Mouse (Mus musculus) limb, embryonic 11.5 days (tissue): ENCODE data around the gene N4bp3. TPM values are rescaled to one million over a fixed set of nuclear protein-coding genes. Genes with fewer than 3 reads are reported as not detected.

Source experiments
- ATAC-seq: fragments of 200-750 bp; cut with Nextera tagmentation; 2 replicates; pipeline ENCODE4 v1.8.0; 2017; ENCODE audit warnings: low read depth; ENCODE audit not compliant: insufficient number of reproducible peaks, low FRiP score, low TSS enrichment
- DNase-seq: peaks from one replicate; pipeline ENCODE4 v3.0.0-alpha.2; 2015; ENCODE audit warnings: low spot score
- H3K27ac ChIP-seq: fragments of 300-500 bp; sonication (generic); replicated peaks from 2 replicates; pipeline ENCODE4 v1.5.1; 2014; ENCODE audit warnings: low read depth, mild to moderate bottlenecking, low read length
- H3K27me3 ChIP-seq: fragments of 300-500 bp; sonication (generic); 2 replicates; pipeline ENCODE4 v1.6.1; 2014; ENCODE audit warnings: mild to moderate bottlenecking, low read length, mixed read lengths; ENCODE audit not compliant: control insufficient read depth, insufficient read depth
- H3K36me3 ChIP-seq: fragments of 300-500 bp; sonication (generic); 2 replicates; pipeline ENCODE4 v1.6.1; 2014; ENCODE audit warnings: mild to moderate bottlenecking, low read length, moderate library complexity, mixed read lengths; ENCODE audit not compliant: control insufficient read depth, insufficient read depth
- H3K4me1 ChIP-seq: fragments of 300-500 bp; sonication (generic); 2 replicates; pipeline ENCODE4 v1.6.1; 2014; ENCODE audit warnings: low read length, mixed read lengths; ENCODE audit not compliant: control insufficient read depth, insufficient read depth
- H3K4me2 ChIP-seq: fragments of 300-500 bp; sonication (generic); 2 replicates; pipeline ENCODE4 v1.6.1; 2014; ENCODE audit warnings: low read depth, mild to moderate bottlenecking, moderate library complexity; ENCODE audit not compliant: severe bottlenecking
- H3K4me3 ChIP-seq: fragments of 300-500 bp; sonication (generic); 2 replicates; pipeline ENCODE4 v1.5.1; 2014; ENCODE audit warnings: low read depth, low read length
- H3K9ac ChIP-seq: fragments of 300-500 bp; sonication (generic); 2 replicates; pipeline ENCODE4 v1.6.1; 2014; ENCODE audit warnings: mild to moderate bottlenecking, low read length
- H3K9me3 ChIP-seq: fragments of 300-500 bp; sonication (generic); 2 replicates; pipeline ENCODE4 v1.6.1; 2016; ENCODE audit warnings: low read length; ENCODE audit not compliant: control insufficient read depth
- WGBS: fragments of 180-500 bp; shearing (Covaris S2); extraction: QIAGEN DNeasy Blood & Tissue Kit; methylation state at CpG from one replicate; pipeline ENCODE4 v1.1.7; 2014; 5-methylcytosine and 5-hydroxymethylcytosine counted together
- polyA plus RNA-seq: library from polyadenylated mRNA; unstranded; fragments of >200 nt; fragmentation: Nextera tagmentation; extraction: Ambion mirVana; gene quantifications from 2 replicates; pipeline ENCODE4 v1.2.1, GENCODE M21; 2014

N4bp3 gene
- polyA plus RNA-seq, 1 experiment from 2014 or later = 14.3 TPM

DNA sequence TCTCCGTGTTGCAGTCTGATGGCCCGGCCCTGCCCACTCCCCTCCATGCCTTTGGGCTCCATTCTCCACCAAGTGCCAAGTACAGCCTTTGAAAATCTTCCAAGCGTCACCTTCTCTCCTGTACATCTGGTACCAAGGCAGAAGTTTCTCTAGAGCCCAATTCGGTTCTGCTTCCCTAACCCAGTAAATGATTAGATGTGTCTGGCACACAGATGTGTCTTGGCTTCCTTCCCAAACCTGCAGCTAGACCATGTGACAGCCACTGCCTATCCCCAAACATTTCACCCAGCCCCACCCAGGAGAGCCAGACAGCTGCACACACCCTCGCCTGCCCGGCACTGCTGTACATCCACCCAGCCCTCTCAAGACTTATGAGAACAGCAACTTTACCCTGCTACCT lies 8.1 kb upstream of the N4bp3 start:
- no peak overlapping the region for H3K9ac ChIP-seq
- no peak overlapping the region for H3K4me3 ChIP-seq
- no peaks in the 10 kb centered on the region for H3K27me3 ChIP-seq
- no peak overlapping the region for H3K4me2 ChIP-seq
- H3K27ac ChIP-seq = 0 out of 2 replicates have a peak overlapping the region, but pooled peaks have one; percentile 36
- 61% methylated on average over 6 of the region's 6 CpGs for WGBS
- no peaks in the 10 kb centered on the region for H3K9me3 ChIP-seq
- DNase-seq (no peak), ATAC-seq (no peak)
- peaks cover 7% of the 10 kb centered on the region; the same call in 1 of the 2 replicates for H3K4me1 ChIP-seq
- H3K36me3 ChIP-seq = no peaks in the 10 kb centered on the region

DNA sequence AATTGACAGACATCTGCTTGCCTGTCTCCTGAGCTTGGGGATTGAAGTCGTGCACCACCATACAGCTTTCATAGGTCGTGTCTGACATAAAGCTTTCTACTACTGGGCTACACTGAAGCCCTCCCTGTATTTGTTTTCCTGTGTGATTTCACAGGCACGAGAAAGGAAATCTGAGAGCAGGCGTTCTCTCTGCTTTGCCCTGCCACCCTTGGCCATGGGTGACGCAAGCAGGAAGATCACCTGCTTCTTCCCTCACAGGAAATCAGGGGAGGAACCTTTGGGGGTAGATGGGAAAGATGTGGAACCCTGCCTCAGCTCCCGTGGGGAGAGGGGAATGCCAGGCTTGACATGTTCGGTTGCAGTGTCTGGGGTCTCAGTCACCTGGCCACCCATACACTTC lies 7.6 kb upstream of the N4bp3 start:
- 0 out of 2 replicates have a peak overlapping the region, but pooled peaks have one; percentile 36 for H3K27ac ChIP-seq
- ATAC-seq (no peak), DNase-seq (no peak)
- no peak overlapping the region for H3K9ac ChIP-seq
- no peak overlapping the region for H3K4me3 ChIP-seq
- no peak overlapping the region for H3K4me2 ChIP-seq
- H3K36me3 ChIP-seq = no peaks in the 10 kb centered on the region
- H3K9me3 ChIP-seq = no peaks in the 10 kb centered on the region
- WGBS = 60% methylated on average over 7 of the region's 7 CpGs
- no peaks in the 10 kb centered on the region for H3K27me3 ChIP-seq
- H3K4me1 ChIP-seq = peaks cover 7% of the 10 kb centered on the region; the same call in 1 of the 2 replicates

DNA sequence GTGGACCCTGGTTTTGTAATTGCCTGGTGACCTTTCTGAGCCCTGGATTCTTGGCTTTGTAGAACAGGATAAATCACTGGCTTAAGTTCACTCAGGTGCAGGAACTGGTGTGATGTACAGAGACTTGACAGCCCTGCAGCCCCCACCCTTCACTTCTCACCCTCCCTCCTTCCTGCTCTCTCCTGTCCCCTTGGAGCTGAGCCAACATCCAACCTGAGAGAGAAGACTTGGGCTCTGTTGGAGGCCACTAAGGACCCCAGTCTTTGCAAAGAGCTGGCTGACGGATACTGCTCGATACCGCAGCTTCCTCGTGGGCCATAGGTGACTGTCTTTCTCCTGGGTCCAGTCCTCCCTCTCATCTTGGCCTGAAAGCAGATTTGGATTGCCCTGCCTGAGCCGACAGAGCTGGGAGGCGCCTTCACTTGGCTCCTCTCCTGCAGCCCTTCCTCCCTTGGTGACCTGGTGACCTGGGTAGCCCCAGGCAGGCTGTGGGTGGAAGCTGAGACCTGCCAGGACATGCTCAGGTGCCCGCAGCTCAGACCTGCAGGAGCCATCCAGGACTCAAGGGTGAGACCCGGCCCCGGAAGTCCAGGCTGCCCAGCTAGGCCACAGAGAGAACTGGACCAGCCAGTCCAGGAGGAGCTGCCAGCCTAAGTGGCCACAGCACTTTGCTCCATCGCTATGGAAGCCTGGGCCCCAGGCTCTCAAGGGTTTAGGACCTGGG lies 6.3 kb upstream of the N4bp3 start:
- 78% methylated on average over 10 of the region's 10 CpGs for WGBS
- Histone ChIP-seq H3K4me1 (peaks cover 7% of the 10 kb centered on the region; the same call in 1 of the 2 replicates), H3K36me3 (no peaks in the 10 kb centered on the region), H3K27me3 (no peaks in the 10 kb centered on the region), H3K4me2 (no peak overlapping the region), H3K27ac (no peak overlapping the region), H3K9ac (no peak overlapping the region), H3K9me3 (no peaks in the 10 kb centered on the region), H3K4me3 (no peak overlapping the region)
- ATAC-seq (no peak), DNase-seq (no peak)

DNA sequence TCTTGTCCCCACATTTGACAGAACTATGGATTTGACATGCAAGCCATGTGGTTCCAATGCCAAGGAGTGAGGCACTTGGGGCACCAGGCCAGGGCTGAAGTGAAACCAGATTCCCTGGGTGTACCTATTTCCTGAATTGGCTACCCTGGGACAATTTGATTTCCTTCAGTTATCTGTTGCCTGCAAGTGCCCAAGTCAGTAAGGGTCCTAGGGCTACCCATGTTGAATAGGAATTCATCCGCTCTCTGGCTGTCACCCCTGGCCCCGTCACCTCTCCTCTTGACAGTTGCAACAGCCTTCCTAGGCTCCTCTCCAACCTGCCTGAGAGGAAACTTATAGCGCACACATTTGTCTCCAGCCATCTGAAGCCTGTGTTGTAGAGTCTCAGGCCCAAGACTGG lies 4.2 kb upstream of the N4bp3 start:
- ATAC-seq = no peak
- H3K9ac ChIP-seq = no peak overlapping the region
- H3K4me1 ChIP-seq = peaks cover 14% of the 10 kb centered on the region
- no peaks in the 10 kb centered on the region for H3K9me3 ChIP-seq
- no peak overlapping the region for H3K27ac ChIP-seq
- DNase-seq = no peak
- no peaks in the 10 kb centered on the region for H3K36me3 ChIP-seq
- 95% methylated on average over 3 of the region's 3 CpGs for WGBS
- no peaks in the 10 kb centered on the region for H3K27me3 ChIP-seq
- no peak overlapping the region for H3K4me3 ChIP-seq
- no peak overlapping the region for H3K4me2 ChIP-seq

DNA sequence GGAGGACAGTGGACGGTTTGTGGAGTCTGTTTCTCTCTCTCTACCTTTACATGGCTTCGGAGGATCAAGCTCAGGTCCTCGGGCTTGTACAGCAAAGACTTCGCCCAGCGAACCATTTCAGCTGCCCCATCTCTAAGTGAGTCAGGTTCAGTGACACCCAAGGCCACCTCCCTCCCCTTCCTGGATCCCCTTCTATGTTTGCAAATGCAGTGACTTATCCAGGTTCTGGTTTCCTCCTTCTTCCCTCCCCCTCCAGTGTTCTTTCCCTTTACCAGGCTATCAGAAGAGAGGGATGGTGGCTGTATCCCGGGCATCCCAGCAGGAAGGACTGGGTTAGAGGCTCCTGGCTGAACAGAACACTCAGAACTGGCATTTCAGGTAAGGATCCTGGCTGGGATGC lies 3.1 kb upstream of the N4bp3 start:
- 82% methylated on average over 6 of the region's 6 CpGs for WGBS
- no peak overlapping the region for H3K27ac ChIP-seq
- no peak for DNase-seq

DNA sequence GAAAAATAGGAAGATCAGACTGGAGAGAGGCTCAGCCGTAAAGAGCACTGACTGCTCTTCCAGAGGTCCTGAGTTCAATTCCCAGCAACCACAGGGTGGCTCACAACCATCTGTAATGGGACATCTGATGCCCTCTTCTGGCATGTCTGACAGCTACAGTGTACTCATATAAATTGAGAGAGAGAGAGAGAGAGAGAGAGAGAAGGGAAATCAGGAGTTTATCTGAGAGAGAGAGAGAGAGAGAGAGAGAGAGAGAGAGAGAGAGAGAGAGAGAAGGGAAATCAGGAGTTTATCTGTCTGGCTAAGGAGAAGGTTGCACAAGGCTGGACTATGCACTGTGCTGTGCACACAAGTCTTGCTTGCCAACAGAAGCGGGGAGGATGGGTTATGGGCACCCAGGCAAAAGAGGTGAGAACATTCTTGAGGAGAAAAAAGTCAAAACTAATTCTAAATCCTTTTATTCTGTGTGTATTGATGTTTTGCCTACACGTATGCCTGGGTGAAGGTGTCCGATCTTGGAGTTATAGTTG lies 2.3 kb upstream of the N4bp3 start:
- no peaks in the 10 kb centered on the region for H3K36me3 ChIP-seq

More for the DNA sequence above, 3.1 kb upstream of the N4bp3 start:
- Histone ChIP-seq H3K27me3 (no peaks in the 10 kb centered on the region), H3K36me3 (no peaks in the 10 kb centered on the region), H3K4me1 (peaks cover 24% of the 10 kb centered on the region), H3K9me3 (no peaks in the 10 kb centered on the region), H3K4me3 (no peak overlapping the region), H3K4me2 (no peak overlapping the region), H3K9ac (no peak overlapping the region)
- no peak for ATAC-seq

DNA sequence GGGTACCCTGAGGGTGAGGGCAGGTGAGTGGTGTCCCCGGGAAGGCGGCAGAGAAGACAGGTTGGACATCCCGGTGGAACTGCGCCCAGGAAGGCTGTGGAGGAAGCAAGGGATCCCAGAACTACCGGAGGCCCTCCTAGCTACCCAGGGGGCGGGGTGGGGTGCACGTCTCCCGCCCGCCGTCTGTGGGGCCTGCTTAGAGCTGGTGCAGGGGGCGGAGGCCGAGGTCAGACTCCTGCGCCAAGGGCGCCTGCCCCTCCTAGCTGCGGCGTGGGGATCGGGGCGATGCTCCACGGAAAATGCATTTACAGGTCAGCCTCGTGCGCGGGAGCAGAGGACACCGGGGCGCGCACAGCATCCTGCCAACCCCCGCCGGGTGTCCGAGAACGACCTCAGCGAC lies 381 bp downstream of the N4bp3 start:
- Histone ChIP-seq H3K4me3 (peak overlapping the region; percentile 70), H3K4me2 (peak overlapping the region; percentile 96), H3K36me3 (no peaks in the 10 kb centered on the region), H3K4me1 (peaks cover 38% of the 10 kb centered on the region), H3K27me3 (no peaks in the 10 kb centered on the region), H3K9me3 (no peaks in the 10 kb centered on the region), H3K9ac (peak overlapping the region; percentile 79), H3K27ac (0 out of 2 replicates have a peak overlapping the region, but pooled peaks have one; percentile 21)
- no peak for DNase-seq
- 0 out of 2 replicates have a peak, but pooled peaks have one; percentile 20 for ATAC-seq
- WGBS = 0% methylated on average over 30 of the region's 30 CpGs

More for the DNA sequence above, 2.3 kb upstream of the N4bp3 start:
- Histone ChIP-seq H3K27me3 (no peaks in the 10 kb centered on the region), H3K4me1 (peaks cover 24% of the 10 kb centered on the region), H3K4me3 (no peak overlapping the region), H3K4me2 (no peak overlapping the region), H3K9ac (no peak overlapping the region), H3K27ac (no peak overlapping the region), H3K9me3 (no peaks in the 10 kb centered on the region)
- DNase-seq = no peak
- 91% methylated on average over 4 of the region's 4 CpGs for WGBS
- no peak for ATAC-seq

DNA sequence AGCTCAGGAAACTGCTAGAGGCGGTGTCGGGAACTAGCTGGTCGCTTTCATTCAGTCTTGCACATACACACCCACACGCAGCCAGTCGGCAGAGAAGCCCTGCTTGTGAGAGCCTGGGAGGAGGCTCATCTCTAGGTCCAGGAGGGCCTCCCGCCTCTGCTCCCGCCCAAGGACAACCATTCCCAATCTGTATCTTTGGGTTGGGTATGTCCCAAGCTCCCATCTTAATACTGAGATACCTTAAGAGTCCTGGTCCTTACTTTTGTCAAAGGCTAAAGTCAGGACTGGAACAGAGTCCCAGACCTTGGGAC lies 798 bp downstream of the N4bp3 start:
- H3K9ac ChIP-seq = peak overlapping the region; percentile 79
- no peak for ATAC-seq
- H3K9me3 ChIP-seq = no peaks in the 10 kb centered on the region
- peak; percentile 43 for DNase-seq
- no peak overlapping the region for H3K27ac ChIP-seq
- peak overlapping the region; percentile 96 for H3K4me2 ChIP-seq
- H3K36me3 ChIP-seq = no peaks in the 10 kb centered on the region
- peak overlapping the region; percentile 70 for H3K4me3 ChIP-seq
- no peaks in the 10 kb centered on the region for H3K27me3 ChIP-seq
- H3K4me1 ChIP-seq = peaks cover 38% of the 10 kb centered on the region
- 6% methylated on average over 7 of the region's 7 CpGs for WGBS
